Mouse (Mus musculus): ENCODE measurements at regions not wholly inside any gene's neighbourhood (a gene's known extent, or its start where the extent isn't known, plus 50 kb on each side); places are given as distances from the start of the nearest gene placed in this dataset.

DNA sequence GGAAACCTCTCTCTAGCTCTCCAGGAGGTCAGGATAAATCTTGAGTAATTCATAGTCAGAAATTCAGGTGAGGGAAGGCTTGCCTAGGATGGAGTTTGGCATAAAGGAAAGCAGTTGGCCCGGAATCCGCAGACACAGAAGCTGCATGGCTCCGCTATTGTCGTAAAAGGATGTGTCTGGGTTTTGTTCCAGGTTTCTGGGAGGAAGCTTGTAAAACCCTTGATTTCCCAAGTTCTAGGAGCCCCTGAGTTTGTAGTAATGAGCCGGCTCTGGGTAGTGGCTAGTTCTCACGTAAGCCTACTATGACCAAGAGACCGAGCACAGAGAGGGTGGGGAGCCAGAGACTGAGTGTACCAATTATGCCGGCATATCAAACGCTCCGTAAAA is 52.7 kb upstream of the Gm21915 start:
- peak; percentile 56 for DNase-seq (ENCODE audit: low spot score)

DNA sequence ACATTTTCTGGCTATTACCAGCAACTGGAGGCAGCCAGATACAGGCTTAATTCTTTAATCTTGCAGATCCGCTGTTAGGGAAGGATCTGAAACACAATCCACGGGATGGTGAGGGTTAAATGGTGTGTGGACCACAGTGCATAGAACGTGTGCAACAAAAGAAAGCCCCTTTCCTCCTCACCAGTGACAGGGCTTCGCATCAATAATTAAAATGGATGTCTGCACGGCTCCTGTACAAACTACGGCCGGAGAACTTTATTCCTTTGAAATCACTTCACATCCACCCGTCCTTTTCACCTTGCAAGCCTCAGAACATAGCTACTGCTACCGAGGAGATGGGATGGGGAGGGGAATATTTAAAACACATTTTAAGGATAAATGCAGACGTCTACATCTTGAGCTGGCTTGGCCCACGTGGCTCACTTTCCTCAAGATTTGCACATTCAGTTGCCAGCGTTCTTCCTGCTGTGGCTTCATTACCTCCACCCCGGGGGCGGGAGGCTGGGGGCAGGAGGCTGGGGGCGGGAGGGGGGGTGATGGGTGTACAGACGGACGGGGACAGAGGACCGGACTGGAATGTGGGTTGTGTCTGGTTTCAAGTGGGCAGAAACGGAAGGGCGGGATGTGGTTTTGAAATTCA is 53.3 kb upstream of the Gm21915 start:
- peak; percentile 78 for DNase-seq (ENCODE audit: low spot score)

DNA sequence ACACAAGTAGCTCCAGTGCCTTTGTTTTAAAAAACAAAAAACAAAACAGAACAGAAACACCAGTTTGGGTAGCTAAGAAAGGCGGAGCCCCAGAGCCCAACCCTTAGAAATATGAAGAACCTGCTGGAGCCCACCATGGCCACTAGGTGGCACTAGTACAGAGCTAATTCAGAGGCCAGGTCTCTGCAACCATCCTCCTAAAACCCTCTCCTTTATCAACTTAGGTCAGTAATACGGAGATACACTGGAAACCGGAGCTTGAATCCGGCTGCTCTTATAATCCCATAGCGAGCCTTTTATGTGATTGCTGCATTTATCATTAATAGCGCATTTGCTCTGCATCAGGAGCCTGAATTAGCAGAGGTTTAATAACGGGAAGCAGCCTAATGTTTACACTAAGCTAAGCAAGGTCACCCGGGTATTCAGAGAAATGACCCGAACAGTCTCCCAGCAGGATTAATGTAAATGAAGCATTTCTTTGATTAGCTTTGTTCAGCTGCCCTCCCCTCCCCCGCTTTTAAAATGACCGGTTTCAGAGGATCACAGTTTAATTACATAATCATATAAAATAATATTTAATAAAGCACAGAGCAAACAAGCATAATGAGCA is 53.9 kb upstream of the Gm21915 start:
- peak; percentile 96 for DNase-seq (ENCODE audit: low spot score)

DNA sequence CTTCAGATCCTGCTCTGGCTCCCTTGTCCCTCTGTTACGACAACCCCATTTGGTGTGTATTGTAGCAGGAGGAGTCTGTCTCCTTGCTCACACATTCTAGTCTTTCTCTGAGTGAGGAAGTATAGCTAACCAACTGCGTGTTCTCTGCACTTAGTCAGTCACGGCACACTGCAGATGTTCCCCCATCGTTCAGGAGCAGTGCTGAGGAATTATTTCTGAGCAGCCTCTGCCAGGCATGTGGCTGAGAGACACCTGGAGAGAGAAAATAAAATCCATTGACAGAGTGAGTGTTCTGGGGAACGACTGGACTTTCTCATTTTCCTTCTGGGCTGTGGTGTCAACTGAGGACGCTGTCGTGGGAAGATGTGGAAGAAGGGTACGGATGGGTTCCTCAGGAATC is 54.5 kb upstream of the Gm21915 start:
- DNase-seq (ENCODE audit: low spot score), result no peak

DNA sequence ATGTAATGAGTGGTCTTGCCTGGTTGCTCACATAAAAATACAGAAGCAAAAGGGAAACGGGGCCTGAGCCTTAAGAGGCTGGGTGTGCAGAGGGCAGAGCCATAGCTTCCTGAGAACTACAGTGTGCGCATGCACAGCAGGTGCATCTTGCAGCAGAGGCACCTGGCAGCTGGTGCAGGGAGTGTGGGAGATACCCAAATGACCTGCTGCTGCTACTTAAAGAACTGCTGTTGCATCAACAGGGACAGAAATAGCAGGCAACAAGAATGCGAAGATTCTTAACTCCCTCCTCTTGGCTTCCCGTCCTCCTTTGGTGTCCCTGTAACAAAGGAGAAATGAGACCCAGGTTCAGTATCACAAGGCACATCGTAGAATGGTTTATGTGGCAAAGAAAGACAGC is 56.3 kb upstream of the Gm21915 start:
- DNase-seq (ENCODE audit: low spot score), result no peak

DNA sequence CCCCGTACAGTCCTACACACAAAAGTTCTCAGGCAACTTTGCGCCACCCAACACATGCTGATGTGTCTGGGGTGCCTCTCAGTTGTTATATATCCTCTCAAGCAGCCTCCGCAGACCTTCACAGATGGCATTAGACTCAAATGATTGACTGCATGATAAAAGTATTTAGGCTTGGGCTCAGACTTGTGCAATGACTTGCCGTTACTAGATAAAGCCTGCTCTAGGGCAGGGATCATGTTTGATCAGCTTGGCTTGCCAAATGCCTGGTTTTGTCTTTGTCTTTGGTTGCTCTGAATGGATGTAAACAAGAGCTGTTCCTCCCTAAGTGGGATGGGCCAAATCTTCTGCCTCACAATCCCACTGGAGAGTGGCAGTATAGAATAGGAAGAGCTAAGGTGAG is 57.2 kb upstream of the Gm21915 start:
- no peak for DNase-seq (ENCODE audit: low spot score)

DNA sequence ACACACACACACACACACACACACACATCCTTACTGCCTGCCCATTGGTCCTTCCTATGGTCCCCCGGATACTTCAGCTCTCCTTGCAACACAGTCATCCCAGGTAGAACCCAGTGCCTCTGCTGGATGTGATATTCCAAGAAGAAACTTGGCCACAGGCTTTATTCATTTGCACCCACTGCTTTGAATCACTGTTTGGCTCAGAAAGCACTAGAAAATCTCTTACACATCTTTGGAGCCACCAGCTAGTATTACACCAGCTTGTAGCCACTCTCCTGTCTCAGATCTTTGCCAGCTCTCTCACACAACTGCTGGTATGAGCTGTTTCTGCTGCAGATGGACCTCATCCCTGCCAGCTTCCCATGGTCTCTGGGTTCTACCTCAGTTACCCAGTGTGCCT is 57.7 kb upstream of the Gm21915 start:
- DNase-seq (ENCODE audit: low spot score), result no peak

DNA sequence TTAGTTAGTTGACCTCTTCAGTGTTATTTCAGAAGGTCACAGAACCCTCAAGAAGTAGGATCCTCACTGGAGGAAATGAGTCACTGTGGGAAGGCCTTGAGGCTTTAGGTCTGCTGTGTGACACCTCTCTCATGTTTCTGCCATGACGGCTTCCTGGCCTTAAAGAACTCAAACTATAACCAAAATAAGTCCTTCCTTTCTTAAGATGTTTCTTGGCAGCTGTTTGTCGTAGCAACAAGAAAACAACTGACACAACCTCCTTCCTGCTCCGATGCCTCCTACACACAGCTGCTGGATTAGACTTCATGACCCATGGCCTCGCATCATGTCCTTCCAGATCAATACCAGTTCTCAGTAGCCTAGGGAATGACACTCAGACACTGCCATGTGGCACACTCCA is 58.1 kb upstream of the Gm21915 start:
- no peak for DNase-seq (ENCODE audit: low spot score)

DNA sequence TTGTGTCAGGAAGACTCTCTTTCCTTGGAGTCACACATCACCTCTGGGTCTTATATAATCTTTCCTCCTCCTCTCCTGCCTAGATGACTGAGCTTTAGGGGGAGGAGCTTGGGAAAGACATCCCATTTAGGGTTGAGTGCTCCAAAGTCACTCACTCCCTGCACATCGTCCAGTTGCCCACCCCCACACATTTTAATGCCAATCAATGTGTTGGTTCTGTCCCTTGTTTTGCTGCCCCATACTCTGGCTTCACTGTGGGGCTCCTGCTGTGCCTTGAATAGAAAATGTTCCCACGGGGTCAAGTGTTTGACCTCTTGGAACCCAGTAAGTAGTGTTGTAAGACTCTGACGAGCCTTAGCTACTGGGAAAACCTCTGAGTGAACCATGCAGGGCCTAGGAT is 58.8 kb upstream of the Gm21915 start:
- no peak for DNase-seq (ENCODE audit: low spot score)

DNA sequence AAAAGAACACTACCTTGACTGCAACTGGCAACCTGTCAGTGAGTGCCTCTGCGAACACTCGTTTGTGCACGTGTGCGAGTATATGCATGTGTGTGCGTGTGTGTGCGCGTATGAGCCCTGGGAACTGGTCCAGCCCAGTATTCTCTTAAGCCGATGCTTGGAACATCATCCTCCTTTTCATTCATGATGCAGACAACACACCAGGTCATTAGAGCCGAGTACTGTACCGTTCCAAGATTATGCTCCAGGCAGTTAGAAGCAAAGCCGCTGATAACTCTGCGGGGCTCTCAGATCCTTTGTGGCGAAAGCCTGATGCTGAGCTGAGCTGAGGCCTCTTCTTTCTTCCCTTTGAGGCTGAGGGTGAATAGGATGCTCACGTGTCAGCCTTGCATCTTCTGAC is 61.8 kb upstream of the Gm21915 start:
- DNase-seq (ENCODE audit: low spot score), result no peak

DNA sequence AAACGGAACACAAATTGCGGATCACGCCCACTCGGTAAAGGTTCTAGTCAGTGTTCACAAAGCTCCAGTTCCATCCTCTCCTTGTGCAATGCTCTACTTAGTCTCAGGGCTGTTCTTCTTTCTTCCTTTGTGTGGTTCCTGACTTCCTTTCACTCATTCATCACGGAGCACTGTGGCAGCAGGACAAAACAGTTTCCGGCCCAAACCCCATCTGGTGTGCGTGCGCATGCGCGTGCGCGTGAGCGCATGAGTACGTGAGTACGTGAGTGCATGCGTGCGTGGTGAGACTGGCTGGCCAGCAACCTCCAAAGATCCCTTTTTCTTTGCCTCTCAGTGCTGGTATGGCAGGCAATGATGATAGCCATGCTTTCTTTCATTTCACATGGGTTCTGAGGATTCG is 62.5 kb upstream of the Gm21915 start:
- DNase-seq (ENCODE audit: low spot score), result no peak

DNA sequence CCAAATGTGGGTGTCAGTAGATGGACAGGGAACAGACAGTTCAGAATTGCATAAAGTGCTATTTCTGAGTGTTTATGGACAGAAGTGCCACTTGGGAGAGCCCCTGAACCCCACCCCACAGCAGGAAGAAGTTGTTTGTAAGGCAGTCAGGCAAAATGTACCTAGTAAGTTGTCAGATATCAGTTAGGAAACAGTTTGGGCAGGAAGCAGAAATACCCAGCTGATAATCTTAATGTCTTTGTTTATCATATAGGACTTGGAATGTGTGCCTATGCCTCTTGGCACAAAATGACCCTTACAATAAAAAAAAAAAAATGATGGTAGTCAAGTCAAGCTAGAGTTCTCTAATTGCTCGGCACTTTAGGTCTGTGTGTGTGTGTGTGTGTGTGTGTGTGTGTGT is 66.9 kb upstream of the Gm21915 start:
- no peak for DNase-seq (ENCODE audit: low spot score)

DNA sequence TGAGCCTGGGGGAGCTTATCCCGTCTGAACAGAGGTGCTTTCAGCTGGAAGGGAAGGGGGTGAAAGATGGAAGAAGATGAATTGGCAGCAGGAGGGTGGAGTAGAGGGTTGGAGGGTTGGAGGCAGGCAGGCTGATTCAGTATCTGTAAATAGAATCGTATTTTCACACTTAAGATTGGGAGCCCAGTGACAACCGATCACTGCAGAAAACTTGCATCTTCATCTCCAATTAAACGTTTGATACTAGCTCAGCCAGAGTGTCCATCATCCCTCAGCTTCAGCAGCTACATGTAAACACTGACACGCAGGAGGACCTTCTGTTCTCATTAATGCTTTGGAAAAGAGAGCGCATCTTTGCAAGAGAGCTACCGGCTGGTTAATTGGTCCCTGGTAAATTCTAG is 67.2 kb upstream of the Gramd1b start:
- DNase-seq (ENCODE audit: low spot score), result no peak

DNA sequence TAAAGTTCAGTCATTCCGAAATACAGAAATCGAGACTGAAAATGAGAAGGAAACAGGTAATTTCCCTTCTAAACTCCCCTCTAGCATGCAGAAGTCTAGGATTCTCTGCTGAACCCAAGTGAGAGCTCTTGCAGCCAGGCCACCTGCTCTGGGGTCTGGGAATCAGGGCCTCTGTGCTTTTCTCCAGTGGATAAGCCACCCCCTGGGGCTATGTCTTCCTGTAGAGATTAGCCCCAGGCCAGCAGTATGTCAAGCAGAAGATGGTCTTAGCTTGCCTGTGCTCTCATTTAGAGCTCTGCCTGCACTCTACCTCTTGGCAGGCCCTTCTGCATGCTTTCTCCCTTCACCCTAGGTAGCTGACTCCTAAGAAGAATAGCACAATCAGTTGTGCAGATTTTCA is 56.2 kb upstream of the Gramd1b start:
- no peak for DNase-seq (ENCODE audit: low spot score)

DNA sequence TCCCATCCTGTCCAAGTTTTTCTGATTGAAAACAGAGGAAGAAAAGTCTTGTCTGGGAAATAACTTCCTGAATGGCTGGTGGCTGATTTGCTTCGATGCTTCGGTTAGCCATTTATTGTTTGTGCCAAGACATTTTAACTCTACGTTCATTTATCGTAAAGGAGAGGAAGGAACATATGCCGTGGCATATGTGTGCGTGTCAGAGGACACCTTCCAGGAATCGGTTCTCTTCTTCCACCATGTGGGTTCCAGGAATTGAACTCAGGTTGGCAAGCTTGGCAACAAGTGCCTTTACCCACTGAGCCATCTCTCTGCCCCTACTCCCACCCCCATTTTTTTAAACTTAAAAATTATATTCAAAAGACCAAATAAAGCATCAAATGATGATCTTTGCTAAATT is 55.4 kb upstream of the Gramd1b start:
- no peak for DNase-seq (ENCODE audit: low spot score)

DNA sequence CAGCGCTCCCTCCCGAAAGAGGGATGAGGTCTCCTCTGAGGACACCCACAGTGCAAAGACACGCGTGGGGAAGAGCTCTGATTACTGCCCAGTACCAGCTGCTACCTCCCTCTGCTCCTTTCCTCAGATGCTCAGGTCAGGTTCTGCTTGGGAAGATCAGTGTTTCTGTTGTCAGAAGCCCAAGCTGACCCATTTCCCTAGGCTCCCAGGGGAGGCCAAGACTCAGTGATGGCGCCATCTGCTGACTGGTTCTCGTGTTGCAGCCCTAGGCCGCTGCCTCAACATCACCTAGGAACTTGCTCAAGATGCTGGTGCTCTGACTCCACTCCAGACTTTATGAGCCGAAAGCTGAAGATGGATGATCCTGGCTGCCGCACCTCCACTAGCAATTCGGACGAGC is 52.4 kb upstream of the Gramd1b start:
- peak; percentile 80 for DNase-seq (ENCODE audit: low spot score)

DNA sequence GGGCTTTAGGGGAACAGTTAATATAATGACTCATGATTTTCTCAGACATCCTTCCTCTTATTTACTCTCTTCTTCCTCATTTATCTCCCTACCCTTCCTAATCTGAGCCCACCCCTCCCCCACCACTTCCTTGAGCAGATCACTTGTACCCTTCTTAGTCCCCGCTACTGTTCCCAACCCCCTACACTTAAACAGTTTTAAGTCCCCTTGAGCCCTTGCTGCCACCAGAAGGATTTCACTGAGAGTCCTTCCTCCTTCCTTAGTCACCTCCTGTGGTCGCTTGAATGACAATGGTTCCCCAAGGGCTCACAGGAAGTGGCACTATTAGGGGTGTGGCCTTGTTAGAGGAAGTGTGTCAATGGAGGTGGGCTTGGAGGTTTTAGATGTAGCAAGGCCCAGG is 50.7 kb upstream of the Gramd1b start:
- DNase-seq (ENCODE audit: low spot score), result no peak

Measured in embryo, embryonic 10.5 days (tissue).